Mouse (Mus musculus) neural tube, embryonic 15.5 days (tissue): ENCODE data around the gene Ndufaf8. TPM values are rescaled to one million over a fixed set of nuclear protein-coding genes. Genes with fewer than 3 reads are reported as not detected.

Experiments
- ATAC-seq: fragments of 200-750 bp; cut with Nextera tagmentation; 2 replicates; pipeline ENCODE4 v1.8.0; 2017; ENCODE audit warnings: mild to moderate bottlenecking, moderate TSS enrichment, moderate library complexity; ENCODE audit not compliant: low FRiP score
- H3K27ac ChIP-seq: fragments of 300-500 bp; sonication (generic); replicated peaks from 2 replicates; pipeline ENCODE4 v1.5.1; 2015; ENCODE audit warnings: mild to moderate bottlenecking, inconsistent platforms
- H3K27me3 ChIP-seq: fragments of 300-500 bp; sonication (generic); replicated peaks from 2 replicates; pipeline ENCODE4 v1.6.1; 2015; ENCODE audit warnings: inconsistent platforms
- H3K36me3 ChIP-seq: fragments of 300-500 bp; sonication (generic); 2 replicates; pipeline ENCODE4 v1.6.1; 2015; ENCODE audit warnings: inconsistent platforms
- H3K4me1 ChIP-seq: fragments of 300-500 bp; sonication (generic); 2 replicates; pipeline ENCODE4 v1.6.1; 2015; ENCODE audit warnings: inconsistent platforms
- H3K4me2 ChIP-seq: fragments of 300-500 bp; sonication (generic); 2 replicates; pipeline ENCODE4 v1.6.1; 2015; ENCODE audit warnings: inconsistent platforms, mild to moderate bottlenecking, moderate library complexity
- H3K4me3 ChIP-seq: fragments of 300-500 bp; sonication (generic); replicated peaks from 2 replicates; pipeline ENCODE4 v1.5.1; 2015; ENCODE audit warnings: mild to moderate bottlenecking, inconsistent platforms
- H3K9ac ChIP-seq: fragments of 300-500 bp; sonication (generic); replicated peaks from 2 replicates; pipeline ENCODE4 v1.6.1; 2015; ENCODE audit warnings: mild to moderate bottlenecking, inconsistent platforms
- H3K9me3 ChIP-seq: fragments of 300-500 bp; sonication (generic); replicated peaks from 2 replicates; pipeline ENCODE4 v1.6.1; 2016; ENCODE audit warnings: inconsistent platforms
- WGBS: fragments of 180-500 bp; shearing (Covaris S2); methylation state at CpG from one replicate; pipeline ENCODE4 v1.1.7; 2015; ENCODE audit warnings: mixed read lengths; 5-methylcytosine and 5-hydroxymethylcytosine counted together
- polyA plus RNA-seq: library from polyadenylated mRNA; unstranded; fragments of >200 nt; fragmentation: Nextera tagmentation; extraction: Ambion mirVana; gene quantifications from 2 replicates; pipeline ENCODE4 v1.2.1, GENCODE M21; 2015

The Ndufaf8 gene
- polyA plus RNA-seq, 1 experiment from 2014 or later, result 49.4 TPM

DNA sequence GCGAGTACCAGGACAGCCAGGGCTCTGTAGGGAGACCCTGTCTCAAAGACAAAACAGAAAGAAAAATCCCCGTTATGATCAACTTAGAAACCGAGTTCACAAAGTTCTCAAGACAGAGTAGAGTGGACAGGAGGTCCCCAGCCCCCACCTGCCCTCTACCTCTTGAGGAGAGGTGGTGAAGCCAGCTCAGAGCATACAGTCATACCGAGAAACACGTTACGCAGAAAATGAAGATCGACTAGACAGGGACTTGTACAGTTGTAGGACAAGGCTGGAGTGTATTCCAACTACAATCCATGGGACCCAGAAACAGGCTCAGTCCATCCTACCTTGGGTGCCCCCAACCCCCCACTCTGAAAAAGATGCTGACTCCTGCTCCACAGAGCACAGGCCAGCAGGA lies 20.4 kb downstream of the Ndufaf8 start:
- no peaks in the 10 kb centered on the region for H3K9me3 ChIP-seq
- 94% methylated on average over 7 of the region's 7 CpGs for WGBS
- H3K4me1 ChIP-seq, result peaks cover 17% of the 10 kb centered on the region
- no peak overlapping the region for H3K4me2 ChIP-seq
- no peak overlapping the region for H3K4me3 ChIP-seq
- no peaks in the 10 kb centered on the region for H3K27me3 ChIP-seq
- no peak overlapping the region for H3K9ac ChIP-seq
- no peak for ATAC-seq
- peaks cover 36% of the 10 kb centered on the region for H3K36me3 ChIP-seq
- H3K27ac ChIP-seq, result no peak overlapping the region

DNA sequence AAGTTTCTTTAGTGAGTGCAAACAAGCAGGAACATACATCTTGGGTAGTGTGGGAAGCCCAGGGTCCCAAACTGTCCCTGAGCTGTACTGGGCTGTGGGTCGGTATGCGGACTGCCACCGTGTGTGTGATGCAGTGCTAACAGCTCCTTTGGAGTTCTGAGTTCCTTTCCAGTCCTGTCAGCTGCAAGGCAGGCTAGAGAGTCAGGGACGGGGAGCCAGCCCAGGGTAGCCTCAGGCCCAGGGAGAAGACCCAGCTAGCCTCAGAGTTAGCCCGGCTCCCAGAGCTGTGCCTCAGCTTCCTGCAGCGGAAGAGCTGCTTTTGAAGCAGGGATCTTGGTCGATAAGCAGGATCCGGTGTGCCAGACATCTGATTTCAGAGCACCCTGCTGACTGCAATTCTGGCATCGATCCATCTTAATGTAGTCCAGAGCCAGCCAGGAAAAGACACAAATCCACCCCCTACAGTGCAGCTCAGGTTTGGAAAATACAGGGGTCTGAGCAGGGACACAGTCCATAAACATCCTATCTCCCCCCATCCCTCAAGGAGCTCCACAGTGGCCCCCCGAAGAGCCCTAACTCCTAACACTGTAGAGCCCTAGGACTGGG lies 21.3 kb downstream of the Ndufaf8 start:
- Histone ChIP-seq H3K4me1 (peaks cover 17% of the 10 kb centered on the region), H3K4me3 (no peak overlapping the region), H3K27me3 (no peaks in the 10 kb centered on the region), H3K36me3 (peaks cover 31% of the 10 kb centered on the region), H3K4me2 (no peak overlapping the region), H3K9ac (no peak overlapping the region), H3K27ac (peak overlapping the region; percentile 48; the same call in 1 of the 2 replicates), H3K9me3 (no peaks in the 10 kb centered on the region)
- WGBS, result 69% methylated on average over 10 of the region's 10 CpGs
- ATAC-seq, result no peak

DNA sequence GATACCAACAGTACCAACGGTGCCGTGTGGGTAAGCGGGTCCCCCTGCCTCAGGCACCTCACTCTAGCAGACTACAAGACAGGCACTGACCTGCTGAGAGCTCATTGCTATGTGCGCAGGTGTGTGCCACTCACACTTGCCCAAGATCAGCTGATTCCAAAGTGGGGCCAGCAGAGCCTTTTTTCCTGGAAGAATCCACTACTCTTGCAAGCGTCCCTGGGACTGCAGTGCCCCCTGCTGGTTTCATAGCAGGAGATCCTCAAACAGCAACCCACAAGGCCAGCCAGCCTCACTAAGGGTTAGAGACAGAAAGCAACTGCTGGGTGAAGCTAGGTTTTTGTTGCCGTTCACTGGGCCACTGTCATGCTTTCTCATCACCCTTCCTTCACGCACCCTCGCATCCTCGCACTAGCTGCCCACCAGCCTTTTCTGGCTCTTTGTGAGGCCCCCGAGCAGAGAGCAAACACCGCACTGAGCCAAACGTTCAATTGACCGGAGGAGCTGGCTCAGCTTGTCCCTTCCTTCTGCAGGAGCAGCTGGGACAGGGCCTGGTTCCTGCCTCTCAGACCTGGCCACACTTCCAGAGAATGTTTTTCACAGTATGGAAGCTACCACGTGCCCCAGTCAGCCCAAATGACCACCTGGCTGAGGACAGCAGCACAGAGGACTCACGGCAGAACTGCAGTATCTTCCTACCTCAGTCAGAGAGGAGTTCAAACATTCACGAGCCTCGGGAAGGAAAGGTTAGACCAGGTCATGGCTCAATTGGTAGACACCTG lies 22.1 kb downstream of the Ndufaf8 start:
- 82% methylated on average over 17 of the region's 17 CpGs for WGBS
- H3K4me3 ChIP-seq, result no peak overlapping the region
- H3K9ac ChIP-seq, result no peak overlapping the region
- H3K4me2 ChIP-seq, result no peak overlapping the region
- H3K36me3 ChIP-seq, result peaks cover 26% of the 10 kb centered on the region
- ATAC-seq, result no peak; the same call in 1 of the 2 replicates
- peaks cover 17% of the 10 kb centered on the region for H3K4me1 ChIP-seq
- 0 out of 2 replicates have a peak overlapping the region, but pooled peaks have one; percentile 48 for H3K27ac ChIP-seq
- H3K27me3 ChIP-seq, result no peaks in the 10 kb centered on the region
- no peaks in the 10 kb centered on the region for H3K9me3 ChIP-seq

DNA sequence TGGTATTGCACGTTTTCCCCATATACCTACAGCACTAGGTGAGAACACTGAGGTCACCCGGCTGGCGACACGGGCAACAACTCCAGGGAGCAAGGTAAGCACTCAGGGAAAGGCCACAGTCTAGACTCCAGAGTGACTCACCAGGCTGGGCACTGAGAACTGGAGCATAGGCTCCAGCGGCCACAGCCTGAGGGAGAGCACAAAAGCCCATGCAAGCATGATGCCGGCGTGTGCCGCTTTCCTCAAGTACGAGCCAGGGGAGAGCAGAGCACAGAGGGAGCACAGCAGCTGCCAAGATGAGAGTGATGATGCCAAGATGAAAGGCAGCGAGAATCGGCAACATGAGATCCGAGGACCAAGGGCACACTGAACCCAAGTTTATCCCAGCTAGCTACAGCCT lies 23.4 kb downstream of the Ndufaf8 start:
- ATAC-seq, result no peak

DNA sequence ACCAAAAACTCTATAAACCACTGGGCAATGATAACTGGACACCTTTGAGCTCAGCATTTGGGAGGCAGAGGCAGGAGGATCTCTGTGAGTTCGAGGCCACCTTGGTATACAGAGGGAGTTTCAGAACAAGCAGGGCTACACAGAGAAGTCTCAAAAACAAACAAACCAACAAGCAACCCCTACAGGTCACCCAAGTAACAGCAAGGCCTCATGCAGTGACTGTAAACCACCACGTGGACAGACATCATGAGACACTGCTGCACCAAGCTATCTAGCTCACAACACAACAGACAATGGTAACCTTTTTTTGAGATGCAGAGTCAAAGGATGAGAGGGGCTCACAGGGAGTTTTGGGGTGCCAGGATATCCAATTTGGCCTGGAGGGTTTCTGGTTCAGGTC lies 28.1 kb downstream of the Ndufaf8 start:
- Histone ChIP-seq H3K27me3 (no peaks in the 10 kb centered on the region), H3K4me3 (no peak overlapping the region), H3K4me1 (no peaks in the 10 kb centered on the region), H3K9me3 (no peaks in the 10 kb centered on the region), H3K9ac (no peak overlapping the region), H3K4me2 (no peak overlapping the region), H3K27ac (no peak overlapping the region), H3K36me3 (peaks cover 48% of the 10 kb centered on the region)
- WGBS, result 88% methylated on average over 2 of the region's 2 CpGs
- no peak for ATAC-seq

More for the DNA sequence above, 23.4 kb downstream of the Ndufaf8 start:
- Histone ChIP-seq H3K27ac (no peak overlapping the region), H3K9me3 (no peaks in the 10 kb centered on the region), H3K4me2 (no peak overlapping the region), H3K9ac (no peak overlapping the region), H3K36me3 (peaks cover 19% of the 10 kb centered on the region; the same call in 1 of the 2 replicates), H3K4me1 (peaks cover 17% of the 10 kb centered on the region), H3K4me3 (no peak overlapping the region), H3K27me3 (no peaks in the 10 kb centered on the region)
- whole genome bisulfite sequencing, result 82% methylated on average over 12 of the region's 12 CpGs

DNA sequence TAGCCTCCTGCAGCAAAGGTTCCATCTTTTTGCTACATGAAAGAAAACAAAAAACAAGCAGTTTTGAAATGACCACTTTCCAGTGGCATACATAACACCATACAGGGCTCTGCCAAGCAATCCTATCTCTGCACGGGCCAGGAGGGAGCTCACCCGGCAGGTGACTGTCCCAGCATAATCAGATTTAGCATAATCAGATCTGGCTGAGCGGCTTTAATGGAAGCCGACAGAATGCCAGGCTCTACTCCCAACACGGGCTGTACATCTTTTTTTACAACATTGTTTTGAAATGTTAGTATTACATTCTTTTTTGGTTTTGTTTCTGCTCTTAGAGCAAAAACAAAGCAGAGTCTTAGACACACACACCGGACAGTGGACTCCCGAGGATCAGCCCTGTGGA lies 30.6 kb downstream of the Ndufaf8 start:
- 74% methylated on average over 7 of the region's 7 CpGs for WGBS
- Histone ChIP-seq H3K36me3 (peaks cover 60% of the 10 kb centered on the region), H3K4me2 (no peak overlapping the region), H3K4me3 (no peak overlapping the region), H3K4me1 (no peaks in the 10 kb centered on the region), H3K27ac (no peak overlapping the region), H3K27me3 (no peaks in the 10 kb centered on the region), H3K9ac (no peak overlapping the region), H3K9me3 (no peaks in the 10 kb centered on the region)
- ATAC-seq, result no peak

DNA sequence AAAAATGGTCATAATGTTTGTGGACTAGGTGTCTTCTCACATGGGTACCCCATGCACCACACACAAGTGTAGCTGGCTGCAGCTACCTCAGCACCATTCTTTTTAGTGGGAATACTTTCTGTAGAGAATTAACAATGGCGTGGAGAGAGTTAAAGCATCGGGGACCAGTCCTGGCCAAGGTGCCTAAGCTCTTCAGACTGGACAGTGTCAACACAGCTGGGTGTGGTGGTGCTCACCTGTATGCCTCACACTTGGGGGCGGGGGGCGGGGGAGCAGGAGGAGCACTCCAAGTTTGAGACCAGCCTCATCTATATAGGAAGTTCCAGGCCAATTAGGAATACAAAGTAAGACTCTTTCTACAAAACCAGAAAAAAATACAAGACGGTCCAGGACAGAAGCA lies 35.4 kb downstream of the Ndufaf8 start:
- ATAC-seq, result no peak
- Histone ChIP-seq H3K27ac (no peak overlapping the region), H3K4me2 (no peak overlapping the region), H3K36me3 (peaks cover 47% of the 10 kb centered on the region), H3K4me3 (no peak overlapping the region), H3K27me3 (no peaks in the 10 kb centered on the region), H3K4me1 (peaks cover 23% of the 10 kb centered on the region), H3K9ac (no peak overlapping the region), H3K9me3 (no peaks in the 10 kb centered on the region)
- 96% methylated on average over 5 of the region's 5 CpGs for WGBS

DNA sequence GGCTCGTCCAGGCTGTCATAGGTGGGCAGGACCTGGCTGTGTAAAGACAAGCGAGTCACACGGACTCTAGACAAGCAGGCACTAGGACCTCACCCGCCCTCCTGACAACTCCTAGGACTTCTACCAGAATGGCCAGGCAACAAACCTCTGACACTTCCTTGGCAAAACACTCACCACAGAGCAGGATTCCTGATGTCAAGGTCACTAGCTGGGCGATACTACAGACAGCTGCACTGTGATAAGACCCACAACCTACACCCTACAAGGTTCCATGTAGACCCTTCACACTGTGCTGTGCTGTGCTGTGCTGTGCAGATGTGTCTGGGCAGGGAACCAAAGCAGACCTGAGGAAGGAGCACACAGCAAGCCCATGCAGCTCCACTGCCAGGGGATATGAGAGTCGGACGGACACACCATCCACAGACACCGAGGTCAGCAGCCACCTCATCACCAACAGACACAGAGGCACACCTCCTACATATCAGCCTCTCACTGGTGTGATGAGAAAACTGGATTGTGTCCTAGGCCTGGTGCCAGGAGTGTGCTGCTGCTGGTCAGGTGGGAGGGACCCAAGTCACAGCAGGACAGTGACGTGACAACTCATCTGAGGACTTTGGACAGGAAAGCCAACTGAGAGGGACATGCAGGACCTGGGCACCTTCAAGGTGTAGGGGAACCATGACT lies 36.3 kb downstream of the Ndufaf8 start:
- WGBS, result 95% methylated on average over 9 of the region's 9 CpGs
- Histone ChIP-seq H3K4me2 (no peak overlapping the region), H3K36me3 (peaks cover 38% of the 10 kb centered on the region), H3K27me3 (no peaks in the 10 kb centered on the region), H3K9ac (no peak overlapping the region), H3K4me3 (no peak overlapping the region), H3K4me1 (peaks cover 23% of the 10 kb centered on the region), H3K27ac (no peak overlapping the region), H3K9me3 (no peaks in the 10 kb centered on the region)
- ATAC-seq, result no peak

DNA sequence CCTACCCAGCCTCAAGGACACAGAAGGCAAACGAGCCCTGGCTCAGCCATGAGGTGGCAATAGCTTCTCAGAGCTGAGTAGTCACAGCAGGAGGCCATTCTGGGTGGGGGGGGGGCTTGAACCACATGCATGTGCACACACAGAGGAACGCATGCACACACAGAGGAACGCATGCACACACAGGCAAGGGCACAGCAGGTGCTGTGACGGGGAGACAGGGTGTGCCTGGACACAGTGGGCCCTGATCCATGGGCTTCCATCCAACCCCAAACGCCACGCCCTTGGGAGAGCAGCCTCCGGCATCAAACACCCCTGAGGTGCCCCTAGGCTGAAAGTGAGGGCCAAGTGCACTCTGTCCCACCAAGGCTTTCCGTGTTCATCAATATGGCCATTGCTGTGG lies 37.5 kb downstream of the Ndufaf8 start:
- no peak overlapping the region for H3K4me3 ChIP-seq
- ATAC-seq, result no peak; the same call in 1 of the 2 replicates
- 73% methylated on average over 8 of the region's 8 CpGs for WGBS
- peaks cover 23% of the 10 kb centered on the region for H3K4me1 ChIP-seq
- H3K36me3 ChIP-seq, result peaks cover 35% of the 10 kb centered on the region
- no peaks in the 10 kb centered on the region for H3K27me3 ChIP-seq
- no peak overlapping the region for H3K4me2 ChIP-seq
- H3K9ac ChIP-seq, result no peak overlapping the region
- no peak overlapping the region for H3K27ac ChIP-seq
- H3K9me3 ChIP-seq, result no peaks in the 10 kb centered on the region

DNA sequence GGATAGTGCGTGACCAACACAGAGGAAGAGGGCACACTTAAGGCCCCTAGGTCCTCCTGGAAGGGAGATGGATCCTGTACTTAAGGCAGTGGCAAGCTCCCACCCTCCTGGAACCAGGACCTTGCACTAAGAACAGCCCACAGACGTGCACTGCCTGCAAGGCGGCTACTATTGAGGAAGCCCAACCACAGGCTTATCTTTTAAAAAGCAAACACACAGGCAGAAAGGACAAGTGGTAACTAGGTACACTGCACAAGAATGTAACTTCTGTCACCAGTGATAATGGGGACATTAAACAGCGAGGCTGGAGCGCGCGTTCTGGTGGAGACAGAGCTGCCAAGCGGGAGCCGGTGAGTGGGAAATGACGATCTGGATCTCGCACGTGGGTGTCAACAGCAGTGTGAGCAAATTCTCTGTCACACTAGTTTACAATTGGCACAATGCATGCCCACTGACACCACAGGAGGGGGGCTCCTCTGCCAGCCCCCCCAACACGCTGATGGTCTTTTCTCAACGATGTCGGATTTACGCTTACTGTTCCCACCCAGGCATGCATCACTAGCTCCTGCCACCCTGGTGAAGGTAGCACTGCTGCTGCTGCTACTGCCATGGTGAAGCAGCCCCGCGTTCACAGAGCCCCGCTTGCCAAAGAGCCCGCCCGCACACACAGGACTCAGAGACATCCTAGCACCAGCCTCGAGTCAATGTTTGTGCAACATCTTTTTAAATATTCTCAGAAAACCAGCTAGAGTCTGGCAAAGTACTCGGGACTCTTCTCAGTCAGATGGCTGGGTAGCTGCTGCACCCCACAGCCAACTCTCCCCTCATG lies 38.3 kb downstream of the Ndufaf8 start:
- peaks cover 23% of the 10 kb centered on the region for H3K4me1 ChIP-seq
- H3K9ac ChIP-seq, result no peak overlapping the region
- no peaks in the 10 kb centered on the region for H3K27me3 ChIP-seq
- no peak for ATAC-seq
- H3K36me3 ChIP-seq, result peaks cover 30% of the 10 kb centered on the region
- no peak overlapping the region for H3K4me2 ChIP-seq
- H3K27ac ChIP-seq, result 0 out of 2 replicates have a peak overlapping the region, but pooled peaks have one; percentile 2
- 52% methylated on average over 23 of the region's 23 CpGs for WGBS
- no peak overlapping the region for H3K4me3 ChIP-seq
- no peaks in the 10 kb centered on the region for H3K9me3 ChIP-seq

DNA sequence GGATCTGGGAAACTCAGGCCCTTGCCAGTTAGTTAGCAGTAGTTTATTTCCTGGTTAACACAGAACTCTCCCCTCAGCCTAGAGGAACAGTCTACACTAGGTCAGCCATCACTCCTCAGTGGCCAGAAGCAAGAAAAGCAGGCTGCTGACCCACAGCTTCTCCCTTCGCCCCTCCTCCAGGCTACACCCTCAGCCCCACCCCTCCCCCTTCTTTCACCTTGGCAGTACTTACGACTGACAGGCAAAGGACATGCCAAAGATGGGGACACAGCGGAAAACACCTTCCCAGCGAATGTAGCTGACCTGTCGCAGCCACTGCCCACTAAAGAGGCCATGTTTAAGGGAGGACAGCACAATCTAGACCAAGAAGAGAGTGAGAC lies 38.9 kb downstream of the Ndufaf8 start:
- no peak overlapping the region for H3K4me3 ChIP-seq
- peaks cover 28% of the 10 kb centered on the region for H3K36me3 ChIP-seq
- 56% methylated on average over 5 of the region's 5 CpGs for WGBS
- no peak overlapping the region for H3K4me2 ChIP-seq
- H3K4me1 ChIP-seq, result peaks cover 23% of the 10 kb centered on the region
- H3K27me3 ChIP-seq, result no peaks in the 10 kb centered on the region
- H3K9ac ChIP-seq, result no peak overlapping the region
- no peak for ATAC-seq
- no peaks in the 10 kb centered on the region for H3K9me3 ChIP-seq
- H3K27ac ChIP-seq, result 0 out of 2 replicates have a peak overlapping the region, but pooled peaks have one; percentile 2
